Mouse (Mus musculus) liver, embryonic 16.5 days (tissue): ENCODE results near the gene Rnf44. TPM values are rescaled to one million over a fixed set of nuclear protein-coding genes. Genes with fewer than 3 reads are reported as not detected.

ENCODE experiments used
- ATAC-seq: fragments of 200-750 bp; cut with Nextera tagmentation; 2 replicates; pipeline ENCODE4 v1.8.0; 2017; ENCODE audit warnings: low read depth, mild to moderate bottlenecking, moderate number of reproducible peaks, moderate library complexity
- H3K27ac ChIP-seq: fragments of 300-500 bp; sonication (generic); 2 replicates; pipeline ENCODE4 v1.5.1; 2014; ENCODE audit warnings: mild to moderate bottlenecking, low read length
- H3K27me3 ChIP-seq: fragments of 300-500 bp; sonication (generic); 2 replicates; pipeline ENCODE4 v1.6.1; 2014; ENCODE audit warnings: low read depth, low read length, mixed read lengths; ENCODE audit not compliant: control insufficient read depth, insufficient read depth
- H3K36me3 ChIP-seq: fragments of 300-500 bp; sonication (generic); 2 replicates; pipeline ENCODE4 v1.6.1; 2014; ENCODE audit warnings: mild to moderate bottlenecking; ENCODE audit not compliant: control insufficient read depth, insufficient read depth
- H3K4me1 ChIP-seq: fragments of 300-500 bp; sonication (generic); 2 replicates; pipeline ENCODE4 v1.6.1; 2014; ENCODE audit warnings: low read depth, low read length, mixed read lengths; ENCODE audit not compliant: control insufficient read depth
- H3K4me2 ChIP-seq: fragments of 300-500 bp; sonication (generic); 2 replicates; pipeline ENCODE4 v1.6.1; 2014; ENCODE audit warnings: low read depth, low read length, mixed read lengths
- H3K4me3 ChIP-seq: fragments of 300-500 bp; sonication (generic); 2 replicates; pipeline ENCODE4 v1.5.1; 2014; ENCODE audit warnings: low read depth, mild to moderate bottlenecking, low read length
- H3K9ac ChIP-seq: fragments of 300-500 bp; sonication (generic); 2 replicates; pipeline ENCODE4 v1.6.1; 2014; ENCODE audit warnings: low read depth, low read length
- H3K9me3 ChIP-seq: fragments of 300-500 bp; sonication (generic); replicated peaks from 2 replicates; pipeline ENCODE4 v1.6.1; 2016; ENCODE audit warnings: low read length; ENCODE audit not compliant: control insufficient read depth
- WGBS: fragments of 180-500 bp; shearing (Covaris S2); extraction: QIAGEN DNeasy Blood & Tissue Kit; methylation state at CpG from one replicate; pipeline ENCODE4 v1.1.7; 2014; ENCODE audit not compliant: insufficient replicate concordance; 5-methylcytosine and 5-hydroxymethylcytosine counted together
- polyA plus RNA-seq: library from polyadenylated mRNA; unstranded; fragments of >200 nt; fragmentation: Nextera tagmentation; extraction: Ambion mirVana; gene quantifications from 2 replicates; pipeline ENCODE4 v1.2.1, GENCODE M21; 2015

Rnf44 gene
- polyA plus RNA-seq, 1 experiment from 2014 or later, result 27.8 TPM

DNA sequence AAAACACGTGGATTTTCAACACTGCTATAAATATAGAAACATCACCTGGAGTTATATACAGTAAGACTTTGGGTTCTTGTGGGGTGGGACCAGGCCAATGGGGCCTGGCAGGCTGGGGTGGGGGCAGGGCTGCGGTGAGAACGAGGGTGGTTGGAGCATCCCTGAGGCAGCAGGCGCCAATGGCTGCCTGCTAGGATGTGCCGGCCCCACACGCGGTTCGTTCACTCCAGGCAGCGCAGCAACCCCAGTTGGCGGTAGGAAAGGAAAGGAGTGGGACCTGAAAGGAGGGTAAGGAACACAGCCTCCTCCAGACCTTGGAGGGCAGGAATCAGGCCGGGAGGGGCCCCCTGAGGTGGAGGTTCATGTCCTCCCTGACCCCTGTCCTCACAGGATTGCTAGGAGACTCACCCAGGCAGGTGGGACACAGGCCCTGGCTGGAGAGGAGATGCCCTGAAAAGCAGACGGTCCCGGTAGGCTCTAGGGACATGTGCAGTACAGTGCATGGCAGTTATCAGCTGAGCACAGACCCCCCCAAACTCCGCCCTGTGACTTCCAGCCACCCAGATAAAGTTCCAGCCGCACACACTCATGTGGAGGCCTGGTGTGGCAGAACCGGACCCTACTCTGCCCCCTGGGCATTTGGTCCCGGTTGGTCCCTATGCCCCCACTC lies 13.4 kb downstream of the Rnf44 start:
- Histone ChIP-seq H3K27me3 (no peaks in the 10 kb centered on the region), H3K4me2 (peak overlapping the region; percentile 62), H3K9ac (peak overlapping the region; percentile 61), H3K9me3 (no peaks in the 10 kb centered on the region), H3K4me1 (peaks cover 36% of the 10 kb centered on the region), H3K36me3 (peaks cover 35% of the 10 kb centered on the region), H3K4me3 (peak overlapping the region; percentile 50), H3K27ac (peak overlapping the region; percentile 91)
- WGBS, result 58% methylated on average over 17 of the region's 17 CpGs
- peak; percentile 97 for ATAC-seq

DNA sequence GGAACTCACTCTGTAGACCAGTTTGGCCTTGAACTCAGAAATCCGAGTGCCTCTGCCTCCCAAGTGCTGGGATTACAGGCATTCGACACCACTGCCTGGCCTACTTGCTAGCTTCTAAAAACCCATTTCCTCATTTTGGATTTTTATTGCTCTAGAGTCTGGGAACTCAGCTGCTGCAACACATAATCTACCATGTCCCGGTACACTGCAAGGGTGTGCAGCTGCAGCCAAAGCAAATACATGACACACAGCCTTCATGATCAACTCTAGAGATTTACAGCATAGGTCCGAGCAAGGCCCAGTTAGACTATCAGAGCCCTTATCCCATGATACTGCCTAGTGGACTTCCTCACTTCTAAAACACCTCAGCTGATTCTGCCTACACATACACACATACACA lies 15.4 kb downstream of the Rnf44 start:
- Histone ChIP-seq H3K27me3 (no peaks in the 10 kb centered on the region), H3K9ac (no peak overlapping the region), H3K4me1 (peaks cover 22% of the 10 kb centered on the region), H3K9me3 (no peaks in the 10 kb centered on the region), H3K4me2 (no peak overlapping the region), H3K36me3 (peaks cover 30% of the 10 kb centered on the region), H3K27ac (no peak overlapping the region), H3K4me3 (no peak overlapping the region)
- ATAC-seq, result no peak
- WGBS, result 81% methylated on average over 4 of the region's 4 CpGs

- H3K4me2 ChIP-seq, result no peak overlapping the region
- H3K27ac ChIP-seq, result no peak overlapping the region
- H3K9me3 ChIP-seq, result no peaks in the 10 kb centered on the region
- peaks cover 13% of the 10 kb centered on the region for H3K4me1 ChIP-seq
- 58% methylated on average over 11 of the region's 11 CpGs for WGBS
- H3K36me3 ChIP-seq, result peaks cover 10% of the 10 kb centered on the region
- no peaks in the 10 kb centered on the region for H3K27me3 ChIP-seq
- no peak for ATAC-seq
- no peak overlapping the region for H3K9ac ChIP-seq
- no peak overlapping the region for H3K4me3 ChIP-seq
Measured at GRCm38 (mm10) chr13:54675895-54676590, 17.7 kb downstream of the Rnf44 start.

- no peak for ATAC-seq
- no peak overlapping the region for H3K4me2 ChIP-seq
- no peaks in the 10 kb centered on the region for H3K27me3 ChIP-seq
- H3K9ac ChIP-seq, result no peak overlapping the region
- 69% methylated on average over 2 of the region's 2 CpGs for WGBS
- no peaks in the 10 kb centered on the region for H3K4me1 ChIP-seq
- no peaks in the 10 kb centered on the region for H3K9me3 ChIP-seq
- H3K4me3 ChIP-seq, result no peak overlapping the region
- no peak overlapping the region for H3K27ac ChIP-seq
- H3K36me3 ChIP-seq, result no peaks in the 10 kb centered on the region
Measured at GRCm38 (mm10) chr13:54670491-54670890, 23.2 kb downstream of the Rnf44 start.

- Histone ChIP-seq H3K36me3 (peaks cover 7% of the 10 kb centered on the region), H3K9me3 (no peaks in the 10 kb centered on the region), H3K4me3 (no peak overlapping the region), H3K4me2 (no peak overlapping the region), H3K27ac (no peak overlapping the region), H3K9ac (no peak overlapping the region), H3K4me1 (no peaks in the 10 kb centered on the region), H3K27me3 (no peaks in the 10 kb centered on the region)
- ATAC-seq, result no peak
- 76% methylated on average over 7 of the region's 7 CpGs for WGBS
Measured at GRCm38 (mm10) chr13:54665062-54665461, 28.6 kb downstream of the Rnf44 start.

GRCm38 (mm10) chr13:54664509-54664908 lies 29.2 kb downstream of the Rnf44 start:
- H3K9ac ChIP-seq, result no peak overlapping the region
- H3K27me3 ChIP-seq, result no peaks in the 10 kb centered on the region
- H3K27ac ChIP-seq, result no peak overlapping the region
- no peak overlapping the region for H3K4me3 ChIP-seq
- no peak for ATAC-seq
- H3K9me3 ChIP-seq, result no peaks in the 10 kb centered on the region
- H3K4me2 ChIP-seq, result no peak overlapping the region
- H3K4me1 ChIP-seq, result no peaks in the 10 kb centered on the region
- 78% methylated on average over 1 of the region's 1 CpGs for WGBS
- peaks cover 7% of the 10 kb centered on the region for H3K36me3 ChIP-seq

GRCm38 (mm10) chr13:54663999-54664398 lies 29.7 kb downstream of the Rnf44 start:
- Histone ChIP-seq H3K36me3 (peaks cover 7% of the 10 kb centered on the region), H3K9me3 (no peaks in the 10 kb centered on the region), H3K27ac (no peak overlapping the region), H3K9ac (no peak overlapping the region), H3K27me3 (no peaks in the 10 kb centered on the region), H3K4me3 (no peak overlapping the region), H3K4me1 (no peaks in the 10 kb centered on the region), H3K4me2 (no peak overlapping the region)
- no peak for ATAC-seq
- 77% methylated on average over 4 of the region's 4 CpGs for WGBS

GRCm38 (mm10) chr13:54661358-54661757 lies 32.3 kb downstream of the Rnf44 start:
- WGBS, result 85% methylated on average over 12 of the region's 12 CpGs
- H3K9me3 ChIP-seq, result no peaks in the 10 kb centered on the region
- H3K36me3 ChIP-seq, result peaks cover 23% of the 10 kb centered on the region
- ATAC-seq, result no peak
- H3K4me2 ChIP-seq, result no peak overlapping the region
- no peak overlapping the region for H3K27ac ChIP-seq
- H3K4me1 ChIP-seq, result no peaks in the 10 kb centered on the region
- H3K9ac ChIP-seq, result no peak overlapping the region
- H3K4me3 ChIP-seq, result no peak overlapping the region
- no peaks in the 10 kb centered on the region for H3K27me3 ChIP-seq

GRCm38 (mm10) chr13:54660877-54661276 lies 32.8 kb downstream of the Rnf44 start:
- no peaks in the 10 kb centered on the region for H3K9me3 ChIP-seq
- no peak overlapping the region for H3K4me3 ChIP-seq
- 74% methylated on average over 5 of the region's 5 CpGs for WGBS
- H3K36me3 ChIP-seq, result peaks cover 28% of the 10 kb centered on the region
- no peaks in the 10 kb centered on the region for H3K27me3 ChIP-seq
- no peak overlapping the region for H3K9ac ChIP-seq
- no peak overlapping the region for H3K27ac ChIP-seq
- H3K4me1 ChIP-seq, result no peaks in the 10 kb centered on the region
- no peak overlapping the region for H3K4me2 ChIP-seq
- ATAC-seq, result no peak
